Mouse (Mus musculus) gastrocnemius, postnatal 4 days (tissue): Measurements from ENCODE around the gene Ncam1. TPM values are rescaled to one million over a fixed set of nuclear protein-coding genes. Genes with fewer than 3 reads are reported as not detected.
A peak's percentile ranks its signal among the peaks of the same experiment; 100 is the strongest.

Source experiments
- DNase-seq, 2 experiments: peaks; one replicate each; pipeline ENCODE4 v3.0.0; 2021 to 2022; ENCODE audit warnings: low spot score in 2 of 2, mixed read lengths in 2 of 2
- total RNA-seq, 2 experiments: library from RNA; stranded (reverse); gene quantifications; 2 replicates each; pipeline ENCODE4 v1.2.3; 2021

Ncam1 gene
- total RNA-seq, 2 experiments from 2014 or later: 180 to 193 TPM

GRCm38 (mm10) chr9:49509628-49510027 lies 289.1 kb downstream of the Ncam1 start:
- DNase-seq: no peak

DNA sequence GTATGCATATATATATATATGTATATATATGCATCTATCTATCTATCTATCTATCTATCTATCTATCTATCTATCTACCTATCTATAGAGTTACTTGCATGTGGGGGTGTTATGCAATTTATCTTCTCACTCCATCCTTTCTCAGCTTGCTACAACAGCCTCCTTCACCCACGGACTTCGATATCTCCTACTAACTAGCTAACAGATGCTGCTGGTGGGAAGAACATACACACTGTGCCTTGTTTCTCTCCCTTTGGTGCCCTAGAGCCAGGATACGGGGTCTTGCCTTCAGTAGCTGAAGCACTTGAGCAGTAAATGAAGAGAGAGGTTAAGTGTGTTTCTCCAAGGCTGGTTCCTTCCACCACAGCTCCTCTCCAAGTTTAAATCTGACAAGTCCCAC lies 289.6 kb downstream of the Ncam1 start:
- DNase-seq: no peak

- no peak for DNase-seq
Measured at GRCm38 (mm10) chr9:49507829-49508585, 290.7 kb downstream of the Ncam1 start.

DNA sequence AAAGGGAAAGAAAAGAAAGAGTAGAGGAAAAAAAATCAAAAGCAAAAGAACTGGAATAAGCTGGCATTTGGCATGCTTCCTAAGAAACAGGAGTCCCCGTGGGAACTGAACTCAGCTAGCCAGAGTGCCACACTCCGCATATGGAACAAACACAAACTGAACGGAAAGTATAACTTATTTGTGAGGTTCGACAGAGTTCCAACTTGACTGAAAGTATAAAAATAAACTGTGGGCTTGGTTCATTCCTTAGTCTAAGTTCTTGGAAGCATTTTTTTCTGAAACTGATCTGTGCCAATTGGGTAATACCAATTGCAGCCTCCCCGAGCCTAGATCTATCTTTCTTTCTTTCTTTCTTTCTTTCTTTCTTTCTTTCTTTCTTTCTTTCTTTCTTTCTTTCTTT lies 294.1 kb downstream of the Ncam1 start:
- no peak for DNase-seq

- DNase-seq: no peak
Measured at GRCm38 (mm10) chr9:49502245-49502644, 296.5 kb downstream of the Ncam1 start.

- no peak for DNase-seq
Measured at GRCm38 (mm10) chr9:49499878-49500277, 298.8 kb downstream of the Ncam1 start.

DNA sequence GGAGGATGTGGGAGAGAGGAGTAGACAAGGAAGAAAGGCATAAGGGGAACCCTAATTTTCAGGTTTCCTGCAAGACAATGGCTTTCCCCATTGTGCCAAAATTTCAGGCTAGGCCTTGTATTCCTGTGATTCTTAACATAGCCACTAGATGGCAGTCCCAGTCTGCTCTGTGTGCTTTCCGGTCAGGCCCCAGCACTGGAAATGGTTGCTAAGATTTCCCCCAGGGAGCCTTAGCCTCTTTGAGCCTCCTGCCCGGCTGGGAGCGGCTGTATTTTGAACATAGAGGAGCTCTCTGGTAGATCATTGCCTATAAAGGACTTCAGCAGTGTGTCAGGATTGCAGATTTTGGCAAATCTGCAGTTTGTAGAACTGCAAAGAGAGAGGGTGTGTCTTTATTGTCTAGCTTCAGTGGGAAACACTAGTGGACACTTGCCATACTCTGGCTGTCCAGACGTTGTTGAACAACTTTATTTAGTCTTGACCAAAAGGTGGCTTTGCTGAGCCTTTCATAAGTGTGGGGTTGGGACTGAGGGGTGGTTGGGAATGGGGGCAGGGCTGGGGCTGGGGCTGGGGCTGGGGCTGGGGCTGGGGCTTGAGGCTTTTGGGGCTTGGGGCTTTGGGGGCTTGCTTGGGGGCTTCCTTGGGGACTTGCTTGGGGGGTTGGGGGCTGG lies 304.6 kb downstream of the Ncam1 start:
- DNase-seq: peak; percentile 36 to 72

GRCm38 (mm10) chr9:49490609-49491008 lies 308.1 kb downstream of the Ncam1 start:
- DNase-seq: no peak

- peak; percentile 66 to 79 for DNase-seq
Measured at GRCm38 (mm10) chr9:49488912-49489895, 309.5 kb downstream of the Ncam1 start.

- no peak for DNase-seq
Measured at GRCm38 (mm10) chr9:49488258-49488657, 310.5 kb downstream of the Ncam1 start.

GRCm38 (mm10) chr9:49487657-49487943 lies 311.1 kb downstream of the Ncam1 start:
- no peak for DNase-seq

GRCm38 (mm10) chr9:49486805-49487656 lies 311.7 kb downstream of the Ncam1 start:
- no peak for DNase-seq

- peak; percentile 63 to 78 for DNase-seq
Measured at GRCm38 (mm10) chr9:49485892-49486311, 312.8 kb downstream of the Ncam1 start, which contains the start of gene Ttc12. TSS of gene Ttc12 (minus strand) at chr9:49486225.

DNA sequence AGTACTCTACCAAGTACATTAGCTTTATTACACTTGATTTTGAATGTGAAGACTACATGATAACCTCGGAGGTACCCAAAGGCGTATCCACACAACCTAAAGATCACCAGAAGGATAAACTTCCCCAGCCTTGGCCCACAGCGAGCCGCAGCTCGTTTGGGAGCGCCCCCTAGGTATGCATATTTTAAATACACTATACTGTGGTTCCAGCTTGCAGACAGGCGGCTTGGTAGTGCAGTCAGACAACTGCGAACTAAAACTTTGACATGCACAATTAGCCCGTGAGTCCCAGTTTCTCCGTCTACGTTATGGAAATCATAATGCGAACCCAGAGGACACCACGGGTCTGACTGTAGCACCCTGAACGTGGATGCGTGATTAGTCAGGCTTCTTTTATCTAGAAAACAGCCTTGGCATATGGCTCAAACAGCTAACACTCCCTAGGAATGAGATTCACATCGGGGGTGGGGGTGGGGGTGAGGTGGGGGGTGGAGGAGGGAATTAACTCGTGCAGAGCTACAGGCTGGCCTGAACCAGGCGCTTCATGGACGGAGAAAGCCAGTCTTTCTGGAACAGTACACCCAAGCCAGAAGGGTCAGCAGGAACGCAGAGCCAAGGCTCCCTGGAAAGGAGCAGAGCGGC lies 313.4 kb downstream of the Ncam1 start:
- DNase-seq: no peak

- no peak for DNase-seq
Measured at GRCm38 (mm10) chr9:49483316-49483715, 315.4 kb downstream of the Ncam1 start.

DNA sequence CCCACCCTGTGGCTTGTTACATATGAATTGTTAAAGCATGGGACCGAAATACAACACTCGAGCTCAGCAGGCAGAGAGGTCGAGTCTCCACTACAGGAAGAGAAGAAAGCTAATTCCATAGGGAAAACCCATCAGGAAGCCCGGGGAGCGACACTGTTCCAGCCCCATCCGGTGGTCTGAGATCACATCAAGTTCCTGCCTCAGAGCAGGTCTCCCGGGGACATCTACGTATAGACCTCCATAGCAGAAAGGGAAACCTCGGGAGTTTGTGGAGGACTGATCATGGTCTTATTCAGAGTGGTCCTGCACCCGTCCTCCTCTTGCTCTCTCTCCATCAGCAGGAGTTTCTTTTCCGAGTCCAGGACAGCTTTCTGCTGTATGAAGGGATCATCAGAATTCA lies 326.6 kb downstream of the Ncam1 start:
- no peak for DNase-seq

DNA sequence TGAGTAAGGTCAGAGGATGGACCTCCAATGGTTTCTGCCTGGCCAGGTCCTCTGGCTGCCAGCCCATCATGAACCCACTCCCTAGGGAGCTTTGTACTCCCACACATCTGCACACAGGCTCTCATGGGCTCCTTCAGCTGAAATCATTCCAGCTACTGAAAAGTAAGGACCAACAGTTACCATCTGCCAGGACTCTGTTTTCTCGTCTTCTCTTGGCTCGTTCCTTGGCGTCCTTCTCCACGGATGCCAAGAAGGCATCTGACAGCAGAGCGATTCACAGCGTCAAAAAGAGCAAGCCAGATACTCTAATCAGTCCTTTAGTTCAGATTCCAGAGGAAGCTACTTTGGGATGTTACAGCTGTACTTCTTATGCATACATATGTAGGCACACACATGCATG lies 327.8 kb downstream of the Ncam1 start:
- no peak for DNase-seq

DNA sequence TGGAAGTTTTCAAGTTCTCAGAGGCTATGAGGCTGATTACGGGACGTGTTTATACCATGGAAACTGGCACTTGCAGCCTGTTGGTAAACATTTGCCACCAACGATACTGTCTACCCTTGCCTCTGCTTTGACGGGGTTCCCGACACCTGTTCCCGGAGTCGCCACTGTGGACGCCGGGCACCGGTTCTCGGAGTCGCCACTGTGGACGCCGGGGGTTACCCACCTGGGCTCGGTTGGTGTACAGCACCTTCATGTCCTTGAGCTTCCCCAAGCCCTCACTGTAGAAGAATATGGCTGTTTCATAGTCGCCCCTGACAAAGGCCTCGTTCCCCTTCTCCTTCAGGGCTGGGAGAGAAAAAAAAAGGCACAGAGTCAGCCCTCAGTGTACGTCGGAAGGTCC lies 328.7 kb downstream of the Ncam1 start:
- no peak for DNase-seq

GRCm38 (mm10) chr9:49456136-49456535 lies 342.6 kb downstream of the Ncam1 start:
- no peak for DNase-seq

DNA sequence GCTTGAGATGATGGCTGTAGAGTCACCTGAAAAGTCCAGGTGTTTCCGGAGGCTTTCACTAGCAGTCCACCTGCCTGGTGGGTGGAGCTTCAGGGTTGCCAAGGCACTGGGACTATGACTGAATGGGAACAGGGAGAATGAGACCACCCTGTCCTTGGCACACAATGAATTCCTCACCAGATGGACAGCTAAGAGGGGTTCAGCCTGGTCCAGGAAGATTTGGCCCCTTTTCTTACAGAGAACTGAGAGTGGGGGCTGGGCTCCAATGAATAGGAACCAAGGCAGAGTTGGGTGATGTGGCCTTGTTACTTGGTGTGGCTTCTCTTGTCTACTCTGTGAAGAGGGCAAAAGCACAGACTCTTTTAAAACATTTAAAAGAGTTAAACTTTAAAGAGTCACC lies 346.3 kb downstream of the Ncam1 start:
- no peak for DNase-seq
